Mouse (Mus musculus) small intestine, adult 2 months (tissue): ENCODE results near the gene Cdh5. TPM values are rescaled to one million over a fixed set of nuclear protein-coding genes. Genes with fewer than 3 reads are reported as not detected.

Experiments
- H3K27ac ChIP-seq: fragments of 200-500 bp; 2 replicates; pipeline ENCODE4 v1.5.1; 2012; ENCODE audit warnings: low read depth, low read length, control low read depth, inconsistent platforms; ENCODE audit not compliant: insufficient read depth
- H3K27me3 ChIP-seq: fragments of 200-500 bp; 2 replicates; pipeline ENCODE4 v1.6.1; 2012; ENCODE audit warnings: mild to moderate bottlenecking, moderate library complexity, low read length, inconsistent platforms; ENCODE audit not compliant: control insufficient read depth, insufficient read depth
- H3K36me3 ChIP-seq: fragments of 200-500 bp; 2 replicates; pipeline ENCODE4 v1.6.1; 2012; ENCODE audit warnings: mild to moderate bottlenecking, low read length, control low read depth, inconsistent platforms; ENCODE audit not compliant: control insufficient read depth, insufficient read depth
- H3K4me1 ChIP-seq: fragments of 200-500 bp; 2 replicates; pipeline ENCODE4 v1.6.1; 2012; ENCODE audit warnings: low read length, inconsistent platforms, mixed read lengths; ENCODE audit not compliant: control insufficient read depth, insufficient read depth, insufficient read length
- H3K4me3 ChIP-seq: fragments of 200-500 bp; 2 replicates; pipeline ENCODE4 v1.5.1; 2012; ENCODE audit warnings: low read depth, mild to moderate bottlenecking, control low read depth, inconsistent platforms, low read length, moderate library complexity
- CTCF ChIP-seq: fragments of 200-500 bp; IDR thresholded peaks from 2 replicates; pipeline ENCODE4 v1.5.1; 2012; ENCODE audit warnings: low read depth, mild to moderate bottlenecking, control low read depth, inconsistent platforms, low read length, moderate library complexity, mixed read lengths; ENCODE audit not compliant: insufficient replicate concordance, insufficient read length; ENCODE audit errors: extremely low read depth
- POLR2A ChIP-seq: fragments of 200-500 bp; IDR thresholded peaks from 2 replicates; pipeline ENCODE4 v1.6.1; 2012; ENCODE audit warnings: low read depth, mild to moderate bottlenecking, control low read depth, inconsistent platforms, low read length, moderate library complexity
- WGBS: fragments of 180-500 bp; shearing (Covaris S2); methylation state at CpG from one replicate; pipeline ENCODE4 v1.1.7; 2018; 5-methylcytosine and 5-hydroxymethylcytosine counted together
- polyA plus RNA-seq: library from polyadenylated mRNA; depleted of rRNA; stranded (reverse); fragments of >200 nt; gene quantifications from 2 replicates; pipeline ENCODE4 v1.2.3, GENCODE M21; 2012; rRNA removed

The Cdh5 gene
- polyA plus RNA-seq, 1 experiment = 13.2 TPM

- Histone ChIP-seq H3K4me1 (no peaks in the 10 kb centered on the region), H3K27ac (no peak overlapping the region), H3K27me3 (no peaks in the 10 kb centered on the region; the same call in 1 of the 2 replicates), H3K36me3 (no peaks in the 10 kb centered on the region), H3K4me3 (no peak overlapping the region)
- no peak for TF ChIP-seq CTCF
- TF ChIP-seq POLR2A = no peak
- 68% methylated on average over 4 of the region's 4 CpGs for WGBS
Observed at GRCm38 (mm10) chr8:104177054-104177453, 75.6 kb downstream of the Cdh5 start.

- Histone ChIP-seq H3K36me3 (no peaks in the 10 kb centered on the region), H3K27me3 (no peaks in the 10 kb centered on the region), H3K27ac (no peak overlapping the region), H3K4me3 (no peak overlapping the region), H3K4me1 (no peaks in the 10 kb centered on the region)
- TF ChIP-seq CTCF (no peak), POLR2A (no peak)
- 43% methylated on average over 6 of the region's 6 CpGs for WGBS
Observed at GRCm38 (mm10) chr8:104184905-104185304, 83.5 kb downstream of the Cdh5 start.

GRCm38 (mm10) chr8:104186827-104187226 lies 85.4 kb downstream of the Cdh5 start:
- Histone ChIP-seq H3K4me1 (no peaks in the 10 kb centered on the region), H3K4me3 (no peak overlapping the region), H3K36me3 (no peaks in the 10 kb centered on the region), H3K27ac (no peak overlapping the region), H3K27me3 (no peaks in the 10 kb centered on the region)
- WGBS = 76% methylated on average over 4 of the region's 4 CpGs
- TF ChIP-seq CTCF (no peak), POLR2A (no peak)

GRCm38 (mm10) chr8:104187622-104188021 lies 86.2 kb downstream of the Cdh5 start:
- TF ChIP-seq POLR2A = no peak
- no peak for TF ChIP-seq CTCF
- H3K27ac ChIP-seq = no peak overlapping the region
- no peaks in the 10 kb centered on the region for H3K27me3 ChIP-seq
- H3K4me3 ChIP-seq = no peak overlapping the region
- 79% methylated on average over 6 of the region's 6 CpGs for WGBS
- H3K4me1 ChIP-seq = no peaks in the 10 kb centered on the region
- H3K36me3 ChIP-seq = no peaks in the 10 kb centered on the region

GRCm38 (mm10) chr8:104188459-104188858 lies 87.0 kb downstream of the Cdh5 start:
- no peak overlapping the region for H3K27ac ChIP-seq
- H3K27me3 ChIP-seq = no peaks in the 10 kb centered on the region
- no peaks in the 10 kb centered on the region for H3K4me1 ChIP-seq
- H3K36me3 ChIP-seq = no peaks in the 10 kb centered on the region
- no peak for TF ChIP-seq POLR2A
- no peak for TF ChIP-seq CTCF
- H3K4me3 ChIP-seq = no peak overlapping the region
- 47% methylated on average over 5 of the region's 5 CpGs for WGBS

- 78% methylated on average over 6 of the region's 6 CpGs for WGBS
- Histone ChIP-seq H3K4me3 (no peak overlapping the region), H3K27me3 (no peaks in the 10 kb centered on the region; the same call in 1 of the 2 replicates), H3K36me3 (no peaks in the 10 kb centered on the region), H3K4me1 (no peaks in the 10 kb centered on the region), H3K27ac (no peak overlapping the region)
- TF ChIP-seq POLR2A = no peak
- TF ChIP-seq CTCF = no peak
Observed at GRCm38 (mm10) chr8:104190777-104191468, 89.5 kb downstream of the Cdh5 start.

GRCm38 (mm10) chr8:104191496-104191895 lies 90.1 kb downstream of the Cdh5 start:
- 27% methylated on average over 11 of the region's 11 CpGs for WGBS
- Histone ChIP-seq H3K27me3 (no peaks in the 10 kb centered on the region; the same call in 1 of the 2 replicates), H3K4me3 (no peak overlapping the region), H3K36me3 (no peaks in the 10 kb centered on the region), H3K27ac (no peak overlapping the region), H3K4me1 (no peaks in the 10 kb centered on the region)
- TF ChIP-seq CTCF (no peak), POLR2A (no peak)

Other genes with a start within 250 kb of the Cdh5 start
- 3.0 and 7.4 TPM in 2 replicates for gene Bean1, start 68.8 kb downstream of the Cdh5 start, polyA plus RNA-seq
- 5.3 and 5.6 TPM in 2 replicates for gene Tk2, start 146.9 kb downstream of the Cdh5 start, polyA plus RNA-seq
- gene Cklf, start 149.2 kb downstream of the Cdh5 start, polyA plus RNA-seq = 0.94 and 1.0 TPM in 2 replicates
- not detected in 2 replicates for gene Cmtm2a, start 191.6 kb downstream of the Cdh5 start, polyA plus RNA-seq
- gene Gm45711, start 208.5 kb downstream of the Cdh5 start, polyA plus RNA-seq = not detected in 2 replicates
- 0.13 TPM in 1 of 2 replicates, not detected in the other for gene Cmtm1, start 208.5 kb downstream of the Cdh5 start, polyA plus RNA-seq
- gene Gm11020, start 219.9 kb downstream of the Cdh5 start, polyA plus RNA-seq = not detected in 2 replicates
- not detected in 2 replicates for gene Cmtm2b, start 220.6 kb downstream of the Cdh5 start, polyA plus RNA-seq
- 21.3 and 23.8 TPM in 2 replicates for gene Cmtm3, start 237.8 kb downstream of the Cdh5 start, polyA plus RNA-seq